Mouse (Mus musculus): ENCODE measurements around the gene Chst11.

Chst11 gene

DNA sequence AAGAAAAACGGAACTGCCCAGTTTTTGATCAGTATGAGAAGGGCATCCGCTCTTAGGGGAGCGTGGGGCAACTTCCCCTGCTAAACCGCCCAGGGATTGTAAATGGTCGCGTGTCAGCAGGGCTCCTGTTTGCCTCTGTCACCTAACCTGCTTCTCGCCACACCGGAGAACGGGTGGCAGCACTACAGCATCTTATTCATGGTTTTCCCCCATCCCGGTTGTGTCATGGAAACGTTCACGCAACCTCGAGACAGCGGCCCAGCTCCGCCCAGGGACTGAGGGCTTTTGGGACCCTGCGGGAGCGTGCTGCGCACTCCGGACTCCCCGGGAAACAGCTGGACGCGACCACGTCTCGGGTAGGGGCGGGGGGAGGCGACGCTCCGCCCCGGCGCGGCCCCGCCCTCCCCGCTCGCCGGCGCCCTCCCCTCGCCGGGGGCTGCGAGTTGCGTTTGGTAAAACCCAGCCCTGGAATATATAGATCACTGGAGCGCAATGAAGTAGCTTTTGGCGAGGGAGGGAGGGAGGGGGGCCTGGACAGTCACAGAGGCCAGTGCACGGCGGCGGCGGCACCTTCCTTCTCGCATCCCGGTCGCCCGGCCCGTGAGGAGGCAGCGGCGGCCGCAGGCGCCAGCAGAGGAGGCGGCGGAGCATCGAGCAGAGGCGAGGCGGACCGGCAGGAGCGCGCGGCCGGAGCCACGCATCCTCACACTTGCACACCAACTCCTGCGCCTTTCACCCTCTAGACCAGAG, at the start of gene Chst11:
Gene Chst11, plus strand, starts transcription at position 549 of the 750 bp plus-strand sequence.
- DNase-seq (ENCODE audit: low read depth, low spot score): peak; percentile 69

DNA sequence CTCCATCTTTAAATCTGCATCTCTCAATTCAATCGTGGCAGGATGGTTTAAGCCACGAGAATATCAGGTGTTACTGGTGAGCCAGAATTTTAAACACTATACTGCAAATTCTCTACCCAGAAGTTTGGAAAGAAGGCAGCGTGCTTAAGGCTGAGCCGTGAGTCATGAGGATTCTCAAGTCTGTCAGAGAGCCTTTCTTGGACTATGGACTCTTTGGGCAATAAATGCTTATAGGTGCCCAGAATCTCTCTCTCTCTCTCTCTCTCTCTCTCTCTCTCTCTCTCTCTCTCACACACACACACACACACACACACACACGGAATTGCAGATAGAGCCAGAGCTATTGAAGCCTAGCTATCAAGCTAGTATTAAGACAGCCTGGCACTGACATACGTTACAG, 49.5 kb upstream of the Chst11 start:
- no peak for DNase-seq (ENCODE audit: low read depth, low spot score)

- DNase-seq (ENCODE audit: low read depth, low spot score): no peak
Measured at GRCm38 (mm10) chr10:82953415-82953814, 31.9 kb upstream of the Chst11 start.

DNA sequence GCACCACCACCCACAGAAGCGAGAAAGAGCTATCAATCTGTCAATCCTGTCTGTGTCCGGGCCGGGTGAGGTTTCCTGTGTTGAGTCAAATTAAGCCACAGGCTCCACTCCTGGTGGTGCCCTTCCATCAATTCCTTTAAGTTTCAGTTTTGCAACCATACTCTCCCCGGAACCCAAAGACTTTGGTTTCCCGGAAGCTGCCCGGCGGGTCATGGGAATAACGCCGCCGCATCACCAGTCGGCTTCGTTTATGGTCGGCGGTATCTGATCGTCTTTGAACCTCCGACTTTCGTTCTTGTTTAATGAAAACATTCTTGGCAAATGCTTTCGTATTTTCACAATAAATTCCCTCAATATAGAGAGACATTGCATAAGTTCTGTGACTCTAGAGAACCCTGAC, 30.2 kb upstream of the Chst11 start:
- DNase-seq (ENCODE audit: low read depth, low spot score): no peak

GRCm38 (mm10) chr10:82958218-82958761, 27.0 kb upstream of the Chst11 start:
- DNase-seq (ENCODE audit: low read depth, low spot score): no peak

DNA sequence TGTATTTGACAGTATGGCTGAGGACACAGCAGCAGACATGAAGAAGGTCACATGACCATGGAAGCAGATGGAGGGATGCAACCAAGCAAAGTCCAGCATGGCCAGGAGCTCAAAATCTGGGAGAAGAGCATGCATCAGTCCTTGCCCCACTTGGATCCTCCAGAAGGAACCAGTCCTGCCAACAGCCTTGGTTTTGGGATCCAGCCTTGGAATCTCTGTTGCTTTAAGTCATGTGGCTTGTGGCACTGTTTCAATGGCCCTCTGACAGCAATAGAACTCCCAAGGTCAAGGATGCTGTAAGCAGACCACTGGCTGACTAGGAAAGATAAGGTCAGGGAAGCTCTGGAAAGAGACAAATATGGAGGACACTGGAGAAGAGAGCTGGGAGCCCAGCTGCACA, 26.0 kb upstream of the Chst11 start:
- no peak for DNase-seq (ENCODE audit: low read depth, low spot score)

DNA sequence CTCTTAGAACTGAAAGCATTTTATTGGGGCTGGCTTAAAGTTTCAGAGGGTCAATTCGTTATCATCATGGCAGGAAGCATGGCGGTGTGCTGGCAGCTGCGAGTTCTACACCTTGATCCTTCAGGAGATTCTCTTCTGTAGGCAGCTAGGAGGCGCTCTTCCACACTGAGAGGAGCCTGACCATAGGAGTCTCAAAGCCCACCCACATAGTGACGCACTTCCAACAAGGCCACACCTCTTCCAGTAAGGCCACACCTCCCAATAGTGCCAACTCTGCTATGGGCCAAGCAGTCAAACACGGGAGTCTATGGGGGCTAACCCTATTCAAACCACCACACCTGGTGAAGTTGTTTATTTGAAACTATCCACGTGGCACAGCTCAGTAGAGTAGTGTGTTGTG, 24.0 kb upstream of the Chst11 start:
- DNase-seq (ENCODE audit: low read depth, low spot score): no peak

DNA sequence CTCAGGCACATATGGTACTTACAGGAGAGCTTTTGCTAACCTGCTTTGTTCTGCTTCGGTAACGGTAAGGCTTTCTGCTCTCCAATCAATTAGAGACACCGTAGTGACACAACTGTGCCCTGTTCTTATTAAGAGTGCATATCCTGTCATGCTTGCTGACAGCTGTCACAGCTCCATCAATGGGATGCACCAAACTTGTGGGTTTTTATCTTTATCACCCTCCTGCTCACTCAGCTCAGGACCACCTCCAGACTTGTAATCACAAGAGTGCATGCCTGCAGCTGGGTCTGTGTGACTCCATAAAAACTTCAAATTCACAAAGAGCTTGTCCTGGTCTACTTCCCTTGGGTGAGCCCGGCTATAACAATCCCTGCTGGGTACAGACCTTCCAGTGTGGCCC, 23.3 kb upstream of the Chst11 start:
- DNase-seq (ENCODE audit: low read depth, low spot score): no peak

DNA sequence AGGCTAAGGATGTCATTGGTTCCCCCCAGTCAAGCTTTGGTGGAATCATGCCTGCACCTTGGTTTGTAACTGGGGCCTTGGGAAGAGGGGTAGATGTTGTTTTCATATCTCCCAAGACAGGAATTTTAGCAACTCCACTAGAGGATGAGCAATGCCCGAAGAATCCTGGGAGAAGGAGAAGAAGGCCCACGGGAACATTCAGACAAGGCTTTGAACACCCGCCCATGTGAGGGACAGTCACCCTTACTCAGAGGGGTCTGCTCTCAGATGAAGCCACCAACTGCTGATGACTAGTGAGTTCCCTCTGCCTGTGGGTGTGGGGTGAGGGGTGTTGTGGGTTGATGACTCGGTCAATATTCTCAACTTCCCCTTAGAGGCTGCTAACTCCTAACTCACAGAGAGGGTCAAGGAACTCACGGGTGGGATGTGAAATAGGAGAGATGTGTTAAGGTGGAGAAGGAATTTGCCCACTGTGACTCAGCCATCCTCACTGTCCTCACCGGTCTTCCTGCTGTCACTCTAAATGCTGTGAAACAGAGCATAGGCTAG, 22.8 kb upstream of the Chst11 start:
- DNase-seq (ENCODE audit: low read depth, low spot score): no peak

DNA sequence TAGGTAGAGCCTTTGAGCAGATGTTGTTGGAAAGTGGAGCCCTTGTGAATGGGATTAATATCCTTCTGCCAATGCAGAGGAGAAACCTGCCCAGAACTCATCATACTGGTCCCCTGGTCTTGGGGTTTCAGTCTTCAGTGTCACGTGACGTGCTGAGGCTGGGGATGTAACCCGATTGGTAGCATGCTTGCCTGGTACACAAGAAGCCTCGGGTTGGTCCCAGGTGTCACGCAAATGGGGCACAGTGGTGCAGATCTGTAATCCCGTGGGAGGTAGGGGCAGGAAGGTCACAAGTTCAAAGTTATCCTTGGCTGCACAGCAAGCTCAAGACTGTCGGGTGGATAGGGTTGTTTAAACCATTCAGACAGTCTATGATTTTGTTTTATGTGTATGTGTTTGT, 20.8 kb upstream of the Chst11 start:
- no peak for DNase-seq (ENCODE audit: low read depth, low spot score)

- no peak for DNase-seq (ENCODE audit: low read depth, low spot score)
Measured at GRCm38 (mm10) chr10:82966672-82967071, 18.6 kb upstream of the Chst11 start.

DNA sequence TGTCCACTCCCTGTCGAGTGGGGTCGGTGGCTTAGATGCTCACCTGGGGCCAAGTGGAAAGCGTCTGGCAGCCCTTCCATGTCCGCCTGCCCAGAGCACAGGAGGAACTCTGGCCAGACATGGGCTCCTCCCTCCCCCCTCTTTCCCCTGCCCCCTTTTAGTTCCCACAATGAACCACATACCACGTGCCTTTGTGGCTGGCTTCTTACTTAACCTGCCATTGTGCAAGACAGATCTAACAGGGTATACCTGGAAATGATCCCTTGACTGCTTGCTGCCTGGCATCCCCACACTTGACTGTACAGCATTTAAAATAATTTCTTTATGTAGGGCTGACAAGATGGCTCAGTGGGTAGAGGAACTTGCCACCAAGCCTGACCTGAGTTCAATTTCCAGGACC, 15.7 kb upstream of the Chst11 start:
- no peak for DNase-seq (ENCODE audit: low read depth, low spot score)

GRCm38 (mm10) chr10:82971549-82971948, 13.7 kb upstream of the Chst11 start:
- DNase-seq (ENCODE audit: low read depth, low spot score): no peak

DNA sequence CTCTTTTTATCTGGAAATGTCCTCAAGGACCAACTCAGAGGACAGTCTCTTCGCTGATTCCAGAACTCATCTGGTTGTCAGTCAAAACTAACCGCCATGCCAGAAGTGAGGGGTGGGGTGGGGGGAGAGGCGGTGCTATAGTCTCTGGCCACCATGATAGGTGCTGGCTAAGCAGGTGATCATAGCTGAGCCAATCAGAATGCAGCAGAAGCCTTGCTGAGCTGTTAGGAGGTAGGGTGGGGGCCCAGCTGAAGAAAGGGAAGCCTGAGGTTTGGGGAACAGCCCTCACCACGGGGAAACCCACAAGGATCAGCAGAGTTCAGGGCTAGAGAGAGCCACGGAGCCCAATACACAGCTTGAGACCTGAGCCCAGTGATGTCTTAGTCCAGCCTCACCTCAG, 11.1 kb upstream of the Chst11 start:
- DNase-seq (ENCODE audit: low read depth, low spot score): no peak

GRCm38 (mm10) chr10:82974627-82975177, 10.6 kb upstream of the Chst11 start:
- no peak for DNase-seq (ENCODE audit: low read depth, low spot score)

DNA sequence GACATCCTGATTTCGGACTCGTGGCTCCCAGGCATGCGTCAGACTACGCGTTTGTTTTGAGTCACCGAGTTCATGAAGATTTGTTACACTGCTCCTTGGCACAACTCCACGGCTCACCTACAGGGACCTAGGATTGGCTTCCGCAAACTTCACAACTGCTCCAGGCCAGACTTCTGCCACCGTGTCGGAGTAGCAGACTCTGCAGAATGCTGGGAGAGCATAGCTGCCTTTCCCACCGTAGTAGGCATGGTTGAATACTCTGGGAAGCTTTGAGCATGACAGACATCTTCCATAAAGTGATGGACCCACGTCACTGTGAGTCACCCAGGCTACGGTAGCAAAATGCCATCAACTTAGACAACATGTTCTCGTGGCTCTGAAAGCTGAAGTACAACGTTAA, 9.5 kb upstream of the Chst11 start:
- DNase-seq (ENCODE audit: low read depth, low spot score): no peak

GRCm38 (mm10) chr10:82982286-82982685, 3.0 kb upstream of the Chst11 start:
- no peak for DNase-seq (ENCODE audit: low read depth, low spot score)

GRCm38 (mm10) chr10:82985700-82986131, 418 bp downstream of the Chst11 start:
- peak; percentile 32 for DNase-seq (ENCODE audit: low read depth, low spot score)

GRCm38 (mm10) chr10:82986251-82986992, 1.1 kb downstream of the Chst11 start:
- DNase-seq (ENCODE audit: low read depth, low spot score): no peak

DNA sequence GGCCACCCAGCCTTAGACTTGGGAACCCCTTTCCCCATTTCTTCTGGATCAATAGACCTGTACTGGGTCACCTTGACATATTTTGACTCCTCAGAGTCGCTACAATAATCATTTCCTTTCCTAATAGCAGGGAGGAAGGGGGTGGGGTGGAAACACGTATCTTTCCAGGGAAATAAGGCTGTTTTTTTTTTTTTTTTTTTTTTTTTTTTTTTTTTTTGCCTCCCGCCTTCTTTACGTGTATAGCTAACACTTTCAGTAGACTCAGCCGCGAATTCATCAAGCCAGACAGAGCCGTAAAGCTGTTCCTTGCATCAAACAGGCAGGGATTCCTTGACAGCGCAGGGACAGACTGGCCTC, 1.7 kb downstream of the Chst11 start:
- no peak for DNase-seq (ENCODE audit: low read depth, low spot score)

GRCm38 (mm10) chr10:82987394-82987793, 2.1 kb downstream of the Chst11 start:
- no peak for DNase-seq (ENCODE audit: low read depth, low spot score)

DNA sequence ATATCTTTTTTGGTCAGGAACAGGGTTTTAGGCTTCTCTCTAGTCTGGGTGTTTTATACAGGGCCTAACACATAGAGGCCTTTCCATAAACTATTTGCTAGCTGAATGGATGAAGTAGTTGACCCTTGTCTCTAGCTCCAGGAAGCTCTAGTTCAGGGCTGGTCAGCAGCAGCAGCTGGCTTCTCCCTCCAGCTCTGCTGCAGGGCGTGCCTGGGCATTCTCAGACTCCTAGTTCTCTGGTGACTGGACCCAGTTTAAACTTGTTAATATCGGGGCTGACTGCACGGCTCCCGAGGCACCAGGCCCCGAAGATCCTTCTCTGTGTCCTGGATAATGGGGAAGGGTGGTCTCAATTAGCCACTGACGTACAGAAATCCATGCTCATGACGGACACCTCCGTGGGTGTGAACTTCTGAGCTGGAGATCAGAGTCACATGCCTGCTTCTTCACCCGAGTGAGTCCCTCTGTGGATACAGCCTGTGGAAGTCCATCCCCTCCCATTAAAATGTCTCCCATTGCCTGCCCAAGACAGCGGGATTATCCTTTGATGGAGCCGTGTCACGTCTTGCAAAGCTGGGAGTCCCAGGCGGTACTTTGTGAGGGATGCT, 4.2 kb downstream of the Chst11 start:
- no peak for DNase-seq (ENCODE audit: low read depth, low spot score)
